Mouse (Mus musculus) liver, embryonic 15.5 days (tissue): ENCODE results near the gene Ebf1. TPM values are rescaled to one million over a fixed set of nuclear protein-coding genes. Genes with fewer than 3 reads are reported as not detected.

ENCODE experiments used
- ATAC-seq: fragments of 200-750 bp; cut with Nextera tagmentation; 2 replicates; pipeline ENCODE4 v1.8.0; 2017; ENCODE audit warnings: moderate number of reproducible peaks, mild to moderate bottlenecking, moderate library complexity; ENCODE audit not compliant: insufficient read depth
- H3K27ac ChIP-seq: fragments of 300-500 bp; sonication (generic); replicated peaks from 2 replicates; pipeline ENCODE4 v1.5.1; 2015; ENCODE audit warnings: mild to moderate bottlenecking, inconsistent platforms
- H3K27me3 ChIP-seq: fragments of 300-500 bp; sonication (generic); 2 replicates; pipeline ENCODE4 v1.6.1; 2015; ENCODE audit warnings: mild to moderate bottlenecking, inconsistent platforms
- H3K36me3 ChIP-seq: fragments of 300-500 bp; sonication (generic); replicated peaks from 2 replicates; pipeline ENCODE4 v1.6.1; 2015; ENCODE audit warnings: moderate library complexity, mild to moderate bottlenecking, inconsistent platforms
- H3K4me1 ChIP-seq: fragments of 300-500 bp; sonication (generic); replicated peaks from 2 replicates; pipeline ENCODE4 v1.6.1; 2015; ENCODE audit warnings: inconsistent platforms
- H3K4me2 ChIP-seq: fragments of 300-500 bp; sonication (generic); 2 replicates; pipeline ENCODE4 v1.6.1; 2015; ENCODE audit warnings: moderate library complexity, mild to moderate bottlenecking, inconsistent platforms
- H3K4me3 ChIP-seq: fragments of 300-500 bp; sonication (generic); replicated peaks from 2 replicates; pipeline ENCODE4 v1.5.1; 2015; ENCODE audit warnings: mild to moderate bottlenecking, inconsistent platforms
- H3K9ac ChIP-seq: fragments of 300-500 bp; sonication (generic); 2 replicates; pipeline ENCODE4 v1.6.1; 2015; ENCODE audit warnings: moderate library complexity, mild to moderate bottlenecking, inconsistent platforms
- H3K9me3 ChIP-seq: fragments of 300-500 bp; sonication (generic); replicated peaks from 2 replicates; pipeline ENCODE4 v1.6.1; 2016; ENCODE audit warnings: inconsistent platforms
- WGBS: fragments of 180-500 bp; shearing (Covaris S2); methylation state at CpG from one replicate; pipeline ENCODE4 v1.1.7; 2015; ENCODE audit warnings: mixed read lengths; ENCODE audit not compliant: insufficient replicate concordance; 5-methylcytosine and 5-hydroxymethylcytosine counted together
- polyA plus RNA-seq: library from polyadenylated mRNA; unstranded; fragments of >200 nt; fragmentation: Nextera tagmentation; extraction: Ambion mirVana; gene quantifications from 2 replicates; pipeline ENCODE4 v1.2.1, GENCODE M21; 2015

Gene Ebf1
- polyA plus RNA-seq, 1 experiment from 2014 or later = 1.2 TPM

GRCm38 (mm10) chr11:44606881-44607280 is 10.2 kb upstream of the Ebf1 start:
- no peaks in the 10 kb centered on the region for H3K36me3 ChIP-seq
- no peak overlapping the region for H3K9ac ChIP-seq
- ATAC-seq = no peak
- H3K4me3 ChIP-seq = no peak overlapping the region
- 59% methylated on average over 8 of the region's 8 CpGs for WGBS
- no peak overlapping the region for H3K27ac ChIP-seq
- H3K4me2 ChIP-seq = no peak overlapping the region
- no peaks in the 10 kb centered on the region for H3K4me1 ChIP-seq
- H3K9me3 ChIP-seq = no peaks in the 10 kb centered on the region
- peaks cover 26% of the 10 kb centered on the region for H3K27me3 ChIP-seq

- no peak for ATAC-seq
- no peaks in the 10 kb centered on the region for H3K36me3 ChIP-seq
- peaks cover 43% of the 10 kb centered on the region for H3K27me3 ChIP-seq
- H3K4me2 ChIP-seq = no peak overlapping the region
- no peak overlapping the region for H3K27ac ChIP-seq
- no peaks in the 10 kb centered on the region for H3K9me3 ChIP-seq
- WGBS = 59% methylated on average over 11 of the region's 11 CpGs
- H3K4me3 ChIP-seq = no peak overlapping the region
- no peak overlapping the region for H3K9ac ChIP-seq
- H3K4me1 ChIP-seq = no peaks in the 10 kb centered on the region; the same call in 1 of the 2 replicates
Measured at GRCm38 (mm10) chr11:44608646-44609045, 8.5 kb upstream of the Ebf1 start.

GRCm38 (mm10) chr11:44610971-44611781 is 5.9 kb upstream of the Ebf1 start:
- ATAC-seq = no peak
- Histone ChIP-seq H3K9me3 (no peaks in the 10 kb centered on the region), H3K4me3 (peak overlapping the region; percentile 20), H3K27me3 (peaks cover 67% of the 10 kb centered on the region), H3K27ac (no peak overlapping the region), H3K36me3 (no peaks in the 10 kb centered on the region), H3K4me2 (peak overlapping the region; percentile 47), H3K9ac (no peak overlapping the region), H3K4me1 (no peaks in the 10 kb centered on the region; the same call in 1 of the 2 replicates)
- WGBS = 1% methylated on average over 45 of the region's 45 CpGs

GRCm38 (mm10) chr11:44612156-44612555 is 5.0 kb upstream of the Ebf1 start:
- 4% methylated on average over 10 of the region's 10 CpGs for WGBS
- Histone ChIP-seq H3K4me3 (no peak overlapping the region), H3K4me1 (peaks cover 7% of the 10 kb centered on the region), H3K4me2 (no peak overlapping the region), H3K36me3 (no peaks in the 10 kb centered on the region), H3K9ac (no peak overlapping the region), H3K27ac (no peak overlapping the region), H3K9me3 (no peaks in the 10 kb centered on the region), H3K27me3 (peaks cover 77% of the 10 kb centered on the region)
- no peak for ATAC-seq

GRCm38 (mm10) chr11:44612681-44613410 is 4.3 kb upstream of the Ebf1 start:
- H3K4me3 ChIP-seq = no peak overlapping the region; the same call in 1 of the 2 replicates
- peaks cover 11% of the 10 kb centered on the region for H3K4me1 ChIP-seq

GRCm38 (mm10) chr11:44613411-44614180 is 3.5 kb upstream of the Ebf1 start:
- Histone ChIP-seq H3K4me2 (peak overlapping the region; percentile 46), H3K4me1 (peaks cover 15% of the 10 kb centered on the region), H3K9ac (no peak overlapping the region), H3K9me3 (no peaks in the 10 kb centered on the region), H3K27me3 (peaks cover 91% of the 10 kb centered on the region), H3K4me3 (no peak overlapping the region; the same call in 1 of the 2 replicates), H3K27ac (no peak overlapping the region), H3K36me3 (no peaks in the 10 kb centered on the region)
- ATAC-seq = no peak
- 7% methylated on average over 14 of the region's 14 CpGs for WGBS

More at GRCm38 (mm10) chr11:44612681-44613410, 4.3 kb upstream of the Ebf1 start:
- H3K27me3 ChIP-seq = peaks cover 83% of the 10 kb centered on the region
- ATAC-seq = no peak
- no peak overlapping the region for H3K27ac ChIP-seq
- WGBS = 1% methylated on average over 38 of the region's 38 CpGs
- H3K36me3 ChIP-seq = no peaks in the 10 kb centered on the region
- H3K4me2 ChIP-seq = peak overlapping the region; percentile 46
- H3K9ac ChIP-seq = no peak overlapping the region
- H3K9me3 ChIP-seq = no peaks in the 10 kb centered on the region

- Histone ChIP-seq H3K27me3 (peaks cover 98% of the 10 kb centered on the region), H3K4me1 (peaks cover 15% of the 10 kb centered on the region), H3K4me3 (peak overlapping the region; percentile 12; the same call in 1 of the 2 replicates), H3K4me2 (peak overlapping the region; percentile 50), H3K9me3 (no peaks in the 10 kb centered on the region), H3K27ac (no peak overlapping the region), H3K36me3 (no peaks in the 10 kb centered on the region), H3K9ac (no peak overlapping the region)
- no peak for ATAC-seq
- WGBS = 8% methylated on average over 18 of the region's 18 CpGs
Measured at GRCm38 (mm10) chr11:44616078-44616787, 884 bp upstream of the Ebf1 start.

- WGBS = under 1% methylated on average over 55 of the region's 55 CpGs
- no peak overlapping the region for H3K9ac ChIP-seq
- peak overlapping the region; percentile 44 for H3K4me3 ChIP-seq
- ATAC-seq = no peak
- H3K27me3 ChIP-seq = peaks cover 94% of the 10 kb centered on the region
- no peaks in the 10 kb centered on the region for H3K36me3 ChIP-seq
- no peak overlapping the region for H3K27ac ChIP-seq
- H3K9me3 ChIP-seq = no peaks in the 10 kb centered on the region
- H3K4me2 ChIP-seq = peak overlapping the region; percentile 64
- peaks cover 15% of the 10 kb centered on the region for H3K4me1 ChIP-seq
Measured at GRCm38 (mm10) chr11:44617734-44618586, 843 bp downstream of the Ebf1 start.

- WGBS = 5% methylated on average over 15 of the region's 15 CpGs
- Histone ChIP-seq H3K36me3 (no peaks in the 10 kb centered on the region), H3K4me3 (peak overlapping the region; percentile 20; the same call in 1 of the 2 replicates), H3K27me3 (peaks cover 80% of the 10 kb centered on the region), H3K4me1 (peaks cover 15% of the 10 kb centered on the region), H3K9me3 (no peaks in the 10 kb centered on the region), H3K9ac (no peak overlapping the region), H3K4me2 (peak overlapping the region; percentile 32), H3K27ac (no peak overlapping the region)
- ATAC-seq = no peak
Measured at GRCm38 (mm10) chr11:44619131-44619886, 2.2 kb downstream of the Ebf1 start.
